Mouse (Mus musculus): ENCODE results near the gene Cmc2.

The Cmc2 gene

GRCm38 (mm10) chr8:116921005-116921336 lies 284 bp downstream of the Cmc2 start:
- in situ Hi-C loops (cut with MboI, MseI), result loop anchor here in 1 of 2 experiments (25.0 kb wide), 1 partner anchor 866 kb away; no protein-coding TSS in a partner anchor

- in situ Hi-C loops (cut with MboI, MseI), result loop anchor here in 1 of 2 experiments (25.0 kb wide), 1 partner anchor 881 kb away; no protein-coding TSS in a partner anchor
Observed at GRCm38 (mm10) chr8:116905836-116906235, 15.4 kb downstream of the Cmc2 start.

- in situ Hi-C loops (cut with MboI, MseI), result loop anchor here in 1 of 2 experiments (25.0 kb wide), 1 partner anchor 882 kb away; no protein-coding TSS in a partner anchor
Observed at GRCm38 (mm10) chr8:116905252-116905651, 16.0 kb downstream of the Cmc2 start.

GRCm38 (mm10) chr8:116904736-116905135 lies 16.5 kb downstream of the Cmc2 start:
- in situ Hi-C loops (cut with MboI, MseI), result loop anchor here in 1 of 2 experiments (25.0 kb wide), 1 partner anchor 883 kb away; no protein-coding TSS in a partner anchor

GRCm38 (mm10) chr8:116895521-116895920 lies 25.7 kb downstream of the Cmc2 start:
- in situ Hi-C loops (cut with MboI, MseI), result no loop called here

- in situ Hi-C loops (cut with MboI, MseI), result no loop called here
Observed at GRCm38 (mm10) chr8:116893938-116894337, 27.3 kb downstream of the Cmc2 start.

- in situ Hi-C loops (cut with MboI, MseI), result no loop called here
Observed at GRCm38 (mm10) chr8:116892636-116893035, 28.6 kb downstream of the Cmc2 start.

- in situ Hi-C loops (cut with MboI, MseI), result no loop called here
Observed at GRCm38 (mm10) chr8:116892130-116892529, 29.1 kb downstream of the Cmc2 start.

GRCm38 (mm10) chr8:116891446-116891845 lies 29.8 kb downstream of the Cmc2 start:
- in situ Hi-C loops (cut with MboI, MseI), result no loop called here

GRCm38 (mm10) chr8:116887813-116888212 lies 33.4 kb downstream of the Cmc2 start:
- in situ Hi-C loops (cut with MboI, MseI), result no loop called here

- in situ Hi-C loops (cut with MboI, MseI), result no loop called here
Observed at GRCm38 (mm10) chr8:116881396-116881795, 39.9 kb downstream of the Cmc2 start.

GRCm38 (mm10) chr8:116875798-116876450 lies 45.3 kb downstream of the Cmc2 start:
- in situ Hi-C loops (cut with MboI, MseI), result no loop called here

- in situ Hi-C loops (cut with MboI, MseI), result no loop called here
Observed at GRCm38 (mm10) chr8:116873986-116874385, 47.3 kb downstream of the Cmc2 start.

- in situ Hi-C loops (cut with MboI, MseI), result no loop called here
Observed at GRCm38 (mm10) chr8:116873586-116873985, 47.7 kb downstream of the Cmc2 start.

GRCm38 (mm10) chr8:116872761-116873342 lies 48.4 kb downstream of the Cmc2 start:
- in situ Hi-C loops (cut with MboI, MseI), result no loop called here

GRCm38 (mm10) chr8:116868699-116869098 lies 52.6 kb downstream of the Cmc2 start:
- in situ Hi-C loops (cut with MboI, MseI), result no loop called here

GRCm38 (mm10) chr8:116867321-116867720 lies 53.9 kb downstream of the Cmc2 start:
- in situ Hi-C loops (cut with MboI, MseI), result no loop called here

GRCm38 (mm10) chr8:116866118-116866903 lies 54.9 kb downstream of the Cmc2 start:
- in situ Hi-C loops (cut with MboI, MseI), result no loop called here

- in situ Hi-C loops (cut with MboI, MseI), result no loop called here
Observed at GRCm38 (mm10) chr8:116864514-116864913, 56.7 kb downstream of the Cmc2 start.

- in situ Hi-C loops (cut with MboI, MseI), result no loop called here
Observed at GRCm38 (mm10) chr8:116864022-116864387, 57.2 kb downstream of the Cmc2 start.

- in situ Hi-C loops (cut with MboI, MseI), result no loop called here
Observed at GRCm38 (mm10) chr8:116863357-116864021, 57.8 kb downstream of the Cmc2 start.

GRCm38 (mm10) chr8:116862191-116862590 lies 59.1 kb downstream of the Cmc2 start:
- in situ Hi-C loops (cut with MboI, MseI), result no loop called here
